Mouse (Mus musculus) liver, embryonic 12.5 days (tissue): Measurements from ENCODE around the gene Nudt3. TPM values are rescaled to one million over a fixed set of nuclear protein-coding genes. Genes with fewer than 3 reads are reported as not detected.
"Not testable (repeated sequence)": the region's sequence is repeated elsewhere in the genome, so short reads cannot be mapped to it uniquely, and the experiment has no call there.

Source experiments
- ATAC-seq: fragments of 200-750 bp; cut with Nextera tagmentation; 2 replicates; pipeline ENCODE4 v1.8.0; 2017; ENCODE audit warnings: moderate number of reproducible peaks, mild to moderate bottlenecking, moderate library complexity
- H3K27ac ChIP-seq: fragments of 300-500 bp; sonication (generic); 2 replicates; pipeline ENCODE4 v1.5.1; 2016; ENCODE audit warnings: mild to moderate bottlenecking
- H3K27me3 ChIP-seq: fragments of 300-500 bp; sonication (generic); replicated peaks from 2 replicates; pipeline ENCODE4 v1.6.1; 2016; ENCODE audit warnings: mild to moderate bottlenecking, moderate library complexity
- H3K36me3 ChIP-seq: fragments of 300-500 bp; sonication (generic); 2 replicates; pipeline ENCODE4 v1.6.1; 2016; ENCODE audit warnings: mild to moderate bottlenecking, moderate library complexity
- H3K4me1 ChIP-seq: fragments of 300-500 bp; sonication (generic); 2 replicates; pipeline ENCODE4 v1.6.1; 2016
- H3K4me2 ChIP-seq: fragments of 300-500 bp; sonication (generic); 2 replicates; pipeline ENCODE4 v1.6.1; 2016; ENCODE audit warnings: mild to moderate bottlenecking, moderate library complexity
- H3K4me3 ChIP-seq: fragments of 300-500 bp; sonication (generic); 2 replicates; pipeline ENCODE4 v1.5.1; 2016; ENCODE audit warnings: mild to moderate bottlenecking, moderate library complexity
- H3K9ac ChIP-seq: fragments of 300-500 bp; sonication (generic); 2 replicates; pipeline ENCODE4 v1.6.1; 2016; ENCODE audit warnings: mild to moderate bottlenecking, moderate library complexity
- H3K9me3 ChIP-seq: fragments of 300-500 bp; sonication (generic); replicated peaks from 2 replicates; pipeline ENCODE4 v1.6.1; 2016; ENCODE audit warnings: mild to moderate bottlenecking, moderate library complexity
- WGBS: fragments of 180-500 bp; shearing (Covaris S2); methylation state at CpG from one replicate; pipeline ENCODE4 v1.1.7; 2016; ENCODE audit not compliant: insufficient replicate concordance; 5-methylcytosine and 5-hydroxymethylcytosine counted together
- polyA plus RNA-seq: library from polyadenylated mRNA; unstranded; fragments of >200 nt; fragmentation: Nextera tagmentation; extraction: Ambion mirVana; gene quantifications from 2 replicates; pipeline ENCODE4 v1.2.1, GENCODE M21; 2016

Gene Nudt3
- polyA plus RNA-seq, 1 experiment from 2014 or later, result 51.2 TPM

GRCm38 (mm10) chr17:27645807-27646206, 22.5 kb upstream of the Nudt3 start:
- 0 out of 2 replicates have a peak, but pooled peaks cover 5% of the 10 kb centered on the region for H3K9me3 ChIP-seq
- no peak overlapping the region for H3K27ac ChIP-seq
- H3K4me2 ChIP-seq, result no peak overlapping the region
- no peak for ATAC-seq
- 46% methylated on average over 7 of the region's 7 CpGs for WGBS
- H3K4me1 ChIP-seq, result peaks cover 4% of the 10 kb centered on the region; the same call in 1 of the 2 replicates
- peaks cover 5% of the 10 kb centered on the region for H3K27me3 ChIP-seq
- H3K4me3 ChIP-seq, result no peak overlapping the region
- no peaks in the 10 kb centered on the region for H3K36me3 ChIP-seq
- no peak overlapping the region for H3K9ac ChIP-seq

GRCm38 (mm10) chr17:27644572-27644971, 21.3 kb upstream of the Nudt3 start:
- no peak overlapping the region for H3K4me3 ChIP-seq
- no peak for ATAC-seq
- H3K36me3 ChIP-seq, result no peaks in the 10 kb centered on the region
- peaks cover 4% of the 10 kb centered on the region; the same call in 1 of the 2 replicates for H3K4me1 ChIP-seq
- H3K27me3 ChIP-seq, result no peaks in the 10 kb centered on the region
- H3K4me2 ChIP-seq, result no peak overlapping the region
- H3K27ac ChIP-seq, result no peak overlapping the region
- WGBS, result 30% methylated on average over 2 of the region's 2 CpGs
- H3K9ac ChIP-seq, result no peak overlapping the region
- H3K9me3 ChIP-seq, result 0 out of 2 replicates have a peak, but pooled peaks cover 5% of the 10 kb centered on the region

- no peak for ATAC-seq
- H3K9ac ChIP-seq, result no peak overlapping the region
- H3K9me3 ChIP-seq, result 0 out of 2 replicates have a peak, but pooled peaks cover 5% of the 10 kb centered on the region
- H3K4me3 ChIP-seq, result no peak overlapping the region
- H3K4me1 ChIP-seq, result peaks cover 4% of the 10 kb centered on the region; the same call in 1 of the 2 replicates
- H3K4me2 ChIP-seq, result no peak overlapping the region
- no peaks in the 10 kb centered on the region for H3K36me3 ChIP-seq
- H3K27me3 ChIP-seq, result no peaks in the 10 kb centered on the region
- WGBS, result 74% methylated on average over 9 of the region's 9 CpGs
- H3K27ac ChIP-seq, result no peak overlapping the region
Measured at GRCm38 (mm10) chr17:27643756-27644155, 20.5 kb upstream of the Nudt3 start.

- peaks cover 4% of the 10 kb centered on the region; the same call in 1 of the 2 replicates for H3K4me1 ChIP-seq
- no peak overlapping the region for H3K4me2 ChIP-seq
- ATAC-seq, result no peak
- H3K9ac ChIP-seq, result no peak overlapping the region
- no peak overlapping the region for H3K27ac ChIP-seq
- no peaks in the 10 kb centered on the region for H3K36me3 ChIP-seq
- 14% methylated on average over 6 of the region's 6 CpGs for WGBS
- 0 out of 2 replicates have a peak, but pooled peaks cover 5% of the 10 kb centered on the region for H3K9me3 ChIP-seq
- no peak overlapping the region for H3K4me3 ChIP-seq
- no peaks in the 10 kb centered on the region for H3K27me3 ChIP-seq
Measured at GRCm38 (mm10) chr17:27643101-27643500, 19.8 kb upstream of the Nudt3 start.

- ATAC-seq, result no peak
- Histone ChIP-seq H3K27me3 (no peaks in the 10 kb centered on the region), H3K4me3 (no peak overlapping the region), H3K27ac (no peak overlapping the region), H3K4me1 (peaks cover 4% of the 10 kb centered on the region; the same call in 1 of the 2 replicates), H3K9me3 (0 out of 2 replicates have a peak, but pooled peaks cover 2% of the 10 kb centered on the region), H3K9ac (no peak overlapping the region), H3K36me3 (no peaks in the 10 kb centered on the region), H3K4me2 (no peak overlapping the region)
- WGBS, result 41% methylated on average over 12 of the region's 12 CpGs
Measured at GRCm38 (mm10) chr17:27642491-27643062, 19.3 kb upstream of the Nudt3 start.

- 76% methylated on average over 6 of the region's 6 CpGs for WGBS
- ATAC-seq, H3K4me2 ChIP-seq, H3K27me3 ChIP-seq, H3K9ac ChIP-seq, H3K27ac ChIP-seq, H3K9me3 ChIP-seq, H3K36me3 ChIP-seq, H3K4me3 ChIP-seq: not testable (repeated sequence)
- H3K4me1 ChIP-seq, result peaks cover 24% of the 10 kb centered on the region
Measured at GRCm38 (mm10) chr17:27639851-27640250, 16.6 kb upstream of the Nudt3 start.

GRCm38 (mm10) chr17:27638921-27639332, 15.6 kb upstream of the Nudt3 start:
- Histone ChIP-seq H3K4me1 (peaks cover 28% of the 10 kb centered on the region), H3K27me3 (no peaks in the 10 kb centered on the region), H3K9ac (no peak overlapping the region), H3K36me3 (peaks cover 5% of the 10 kb centered on the region), H3K27ac (no peak overlapping the region), H3K4me3 (no peak overlapping the region), H3K4me2 (no peak overlapping the region), H3K9me3 (no peaks in the 10 kb centered on the region)
- no peak for ATAC-seq
- WGBS, result 73% methylated on average over 20 of the region's 20 CpGs

- H3K36me3 ChIP-seq, result peaks cover 21% of the 10 kb centered on the region
- peaks cover 40% of the 10 kb centered on the region for H3K4me1 ChIP-seq
- H3K9ac ChIP-seq, result no peak overlapping the region
- H3K27me3 ChIP-seq, result no peaks in the 10 kb centered on the region
- H3K4me2 ChIP-seq, result no peak overlapping the region
- H3K9me3 ChIP-seq, result no peaks in the 10 kb centered on the region
- 74% methylated on average over 9 of the region's 9 CpGs for whole genome bisulfite sequencing
- no peak overlapping the region for H3K4me3 ChIP-seq
- H3K27ac ChIP-seq, result no peak overlapping the region
- no peak for ATAC-seq
Measured at GRCm38 (mm10) chr17:27637333-27637732, 14.0 kb upstream of the Nudt3 start.

- 46% methylated on average over 18 of the region's 18 CpGs for whole genome bisulfite sequencing
- no peak for ATAC-seq
- H3K9ac ChIP-seq, result peak within 1 kb of the TSS; percentile 87; the same call in 1 of the 2 replicates
- peak within 1 kb of the TSS; percentile 85 for H3K27ac ChIP-seq
- no peaks in the 10 kb centered on the region for H3K9me3 ChIP-seq
- peak within 1 kb of the TSS; percentile 82 for H3K4me3 ChIP-seq
- H3K36me3 ChIP-seq, result peaks cover 31% of the 10 kb centered on the region
- peaks cover 49% of the 10 kb centered on the region for H3K4me1 ChIP-seq
- H3K4me2 ChIP-seq, result peak within 1 kb of the TSS; percentile 86
- H3K27me3 ChIP-seq, result no peaks in the 10 kb centered on the region
Measured at GRCm38 (mm10) chr17:27636132-27637020, 13.1 kb upstream of the Nudt3 start, which contains the start of gene Rps10. TSS of gene Rps10 (minus strand) at chr17:27636669.

GRCm38 (mm10) chr17:27635575-27635903, 12.2 kb upstream of the Nudt3 start:
- WGBS, result 26% methylated on average over 9 of the region's 9 CpGs
- Histone ChIP-seq H3K27ac (peak overlapping the region; percentile 85), H3K4me1 (peaks cover 57% of the 10 kb centered on the region), H3K4me2 (peak overlapping the region; percentile 86), H3K9ac (peak overlapping the region; percentile 87; the same call in 1 of the 2 replicates), H3K36me3 (peaks cover 39% of the 10 kb centered on the region), H3K4me3 (peak overlapping the region; percentile 82)
- H3K27me3 ChIP-seq, H3K9me3 ChIP-seq: not testable (repeated sequence)
- ATAC-seq, result peak; percentile 9

GRCm38 (mm10) chr17:27634871-27635574, 11.7 kb upstream of the Nudt3 start, which contains the start of gene RPS10-NUDT3:
TSS of gene RPS10-NUDT3 (minus strand) at chr17:27635222.
- Histone ChIP-seq H3K27ac (peak within 1 kb of the TSS; percentile 85), H3K4me3 (peak within 1 kb of the TSS; percentile 82), H3K4me2 (peak within 1 kb of the TSS; percentile 86), H3K36me3 (peaks cover 44% of the 10 kb centered on the region), H3K9ac (peak within 1 kb of the TSS; percentile 87), H3K9me3 (no peaks in the 10 kb centered on the region), H3K4me1 (peaks cover 58% of the 10 kb centered on the region), H3K27me3 (no peaks in the 10 kb centered on the region)
- peak; percentile 95 for ATAC-seq
- WGBS, result 2% methylated on average over 67 of the region's 72 CpGs
